In the genomic region with DNA sequence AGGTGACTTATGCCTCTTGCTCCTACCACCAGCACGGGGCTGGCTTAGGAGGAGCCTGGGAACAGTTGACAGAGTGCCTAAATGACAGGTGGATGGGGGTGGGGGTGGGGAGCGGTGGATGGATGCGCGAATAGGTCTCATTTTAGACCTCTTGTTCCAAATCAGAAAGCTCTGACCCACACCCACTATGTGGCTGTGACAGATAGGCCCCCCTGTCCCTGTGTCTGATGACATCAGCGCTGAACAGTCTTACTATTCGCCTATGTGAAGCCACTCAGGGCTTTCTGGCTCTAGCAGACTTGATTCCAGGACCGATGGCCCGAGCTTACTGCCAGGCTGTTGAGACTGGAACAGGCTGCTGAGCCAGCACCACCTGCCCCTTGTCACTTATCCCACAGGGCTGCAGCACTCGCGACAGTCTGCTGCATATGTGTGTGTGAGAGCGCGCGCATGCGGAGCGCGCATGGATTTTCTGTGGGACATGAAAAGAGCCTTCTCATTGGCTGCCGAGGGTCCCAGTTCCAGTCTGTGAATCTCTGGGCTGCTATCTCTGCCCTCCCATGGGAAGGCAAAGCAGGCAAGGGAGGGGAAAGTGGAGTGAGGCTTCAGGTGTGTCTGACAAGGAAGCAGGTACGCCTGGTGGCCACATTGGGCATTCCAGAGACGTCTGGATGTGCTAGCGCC, we compare ENCODE assay signal across 8 mouse cellular contexts.
DNase-seq lines count a peak whose midpoint lies in the region; ATAC-seq lines count a peak whose summit lies in the region.

No protein-coding gene starts in this region.

- WGBS in forebrain, embryonic 11.5 days: 13% methylated on average over 20 of the region's 20 CpGs
- 26% methylated on average over 20 of the region's 20 CpGs for WGBS in midbrain, embryonic 15.5 days

- H3K4me3 ChIP-seq in forebrain, embryonic 11.5 days (ENCODE audit: low read depth, low read length): peak overlapping the region; percentile 17
- peak overlapping the region; percentile 35 for H3K4me3 ChIP-seq in midbrain, embryonic 15.5 days

- peaks cover 36% of the 10 kb centered on the region for H3K27me3 ChIP-seq in forebrain, embryonic 11.5 days (ENCODE audit: control insufficient read depth, insufficient read depth, low read length)
- peaks cover 46% of the 10 kb centered on the region for H3K27me3 ChIP-seq in midbrain, embryonic 15.5 days (replicated peaks)

- H3K4me2 ChIP-seq in forebrain, embryonic 11.5 days (ENCODE audit: low read depth, low read length, severe bottlenecking): peak overlapping the region; percentile 48
- H3K4me2 ChIP-seq in midbrain, embryonic 15.5 days: peak overlapping the region; percentile 64

- H3K4me1 ChIP-seq in forebrain, embryonic 11.5 days (replicated peaks; ENCODE audit: control insufficient read depth, insufficient read depth, low read length): no peaks in the 10 kb centered on the region
- H3K4me1 ChIP-seq in midbrain, embryonic 15.5 days: peaks cover 11% of the 10 kb centered on the region; the same call in 1 of the 2 replicates

- DNase-seq in embryo, embryonic 10.5 days (ENCODE audit: low spot score): peak; percentile 50
- DNase-seq in embryo, embryonic 11 days: no peak
- peak; percentile 17 for DNase-seq in ES-CJ7 (ENCODE audit: low read depth, low spot score)
- DNase-seq in forebrain, embryonic 11.5 days (ENCODE audit: low spot score): peak; percentile 58
- peak; percentile 37 for DNase-seq in layer of hippocampus, adult 9-10 months (ENCODE audit: low spot score)
- no peak for DNase-seq in thymus, postnatal 25 days
- no peak for DNase-seq in urinary bladder, postnatal 25 days (ENCODE audit: low spot score)

- no peaks in the 10 kb centered on the region for H3K36me3 ChIP-seq in forebrain, embryonic 11.5 days (ENCODE audit: control insufficient read depth, insufficient read depth, low read length)
- H3K36me3 ChIP-seq in midbrain, embryonic 15.5 days (replicated peaks): no peaks in the 10 kb centered on the region

- ATAC-seq in forebrain, embryonic 11.5 days (replicated peaks; ENCODE audit: low FRiP score): peak; percentile 51; the same call in 1 of the 2 replicates
- peak; percentile 90 for ATAC-seq in midbrain, embryonic 15.5 days (replicated peaks)

- no peaks in the 10 kb centered on the region for H3K9me3 ChIP-seq in forebrain, embryonic 11.5 days (ENCODE audit: control insufficient read depth, low read length)
- H3K9me3 ChIP-seq in midbrain, embryonic 15.5 days: no peaks in the 10 kb centered on the region

- no peak overlapping the region for H3K27ac ChIP-seq in forebrain, embryonic 11.5 days (ENCODE audit: low read depth, low read length)
- peak overlapping the region; percentile 23; the same call in 1 of the 2 replicates for H3K27ac ChIP-seq in midbrain, embryonic 15.5 days

- no peak overlapping the region; the same call in 1 of the 2 replicates for H3K9ac ChIP-seq in forebrain, embryonic 11.5 days (ENCODE audit: low read length)
- peak overlapping the region; percentile 41; the same call in 1 of the 2 replicates for H3K9ac ChIP-seq in midbrain, embryonic 15.5 days

Comparison
In these comparisons a context has a peak if more than half of its experiments do, and no peak if none do; other contexts are left out.
1. DNase-seq: peak in embryo, embryonic 10.5 days (single experiment), ES-CJ7 (single experiment), forebrain, embryonic 11.5 days (single experiment) and layer of hippocampus, adult 9-10 months (single experiment); none in embryo, embryonic 11 days (single experiment), thymus, postnatal 25 days (single experiment) and urinary bladder, postnatal 25 days (single experiment).